8 mouse cellular contexts compared by ENCODE assay signal in genomic region chr15:5243959-5244905, GRCm38 (mm10). TPM values are rescaled to one million over a fixed set of nuclear protein-coding genes. Genes with fewer than 3 reads are reported as not detected.
DNase-seq lines count a peak whose midpoint lies in the region; ATAC-seq lines count a peak whose summit lies in the region.

TSS of gene Ptger4 (minus strand) at chr15:5244187.

- peak within 1 kb of the TSS; percentile 65 for H3K9ac ChIP-seq in hindbrain, embryonic 14.5 days

- H3K36me3 ChIP-seq in hindbrain, embryonic 14.5 days (replicated peaks; ENCODE audit: control insufficient read depth, insufficient read depth) = no peaks in the 10 kb centered on the region
- H3K36me3 ChIP-seq in macrophage (ENCODE audit: inconsistent target) = no peaks in the 10 kb centered on the region

- ATAC-seq in hindbrain, embryonic 14.5 days (ENCODE audit: low FRiP score) = peak; percentile 96

- under 1% methylated on average over 59 of the region's 61 CpGs for WGBS in hindbrain, embryonic 14.5 days
- WGBS in macrophage (ENCODE audit: missing documents) = 1% methylated on average over 52 of the region's 61 CpGs

- peak; percentile 97 for DNase-seq in T-cell, adult 2 months (ENCODE audit: low spot score)
- DNase-seq in cerebellum, postnatal 25 days = peak; percentile 68 to 82
- peak; percentile 49 to 76 for DNase-seq in frontal cortex, postnatal 25 days (ENCODE audit: low spot score in 2 of 2)
- DNase-seq in hindbrain, embryonic 14.5 days (ENCODE audit: low spot score) = peak; percentile 81
- DNase-seq in left cerebral cortex, adult 18-20 months (ENCODE audit: low spot score in 2 of 2) = peak; percentile 72 to 76
- peak; percentile 80 for DNase-seq in right cerebral cortex, adult 18-20 months
- peak; percentile 76 for DNase-seq in urinary bladder, postnatal 10 days (ENCODE audit: low spot score)

- peaks cover 43% of the 10 kb centered on the region; the same call in 1 of the 2 replicates for H3K79me2 ChIP-seq in macrophage (ENCODE audit: inconsistent target)

- H3K4me2 ChIP-seq in hindbrain, embryonic 14.5 days (replicated peaks) = peak within 1 kb of the TSS; percentile 94

- peaks cover 60% of the 10 kb centered on the region for H3K27me3 ChIP-seq in hindbrain, embryonic 14.5 days (ENCODE audit: control insufficient read depth, insufficient read depth, low read length)

- peaks cover 20% of the 10 kb centered on the region for H3K4me1 ChIP-seq in hindbrain, embryonic 14.5 days (replicated peaks; ENCODE audit: control insufficient read depth, insufficient read depth, low read length)

- no peaks in the 10 kb centered on the region for H3K9me3 ChIP-seq in hindbrain, embryonic 14.5 days (ENCODE audit: control insufficient read depth, low read length)

- no peak within 1 kb of the TSS for H3K27ac ChIP-seq in hindbrain, embryonic 14.5 days
- H3K27ac ChIP-seq in macrophage = no peak within 1 kb of the TSS

- H3K4me3 ChIP-seq in hindbrain, embryonic 14.5 days (replicated peaks; ENCODE audit: low read length) = peak within 1 kb of the TSS; percentile 59
- H3K4me3 ChIP-seq in macrophage (ENCODE audit: inconsistent target) = peak within 1 kb of the TSS; percentile 56

RNA-seq across cellular contexts. Expression of gene Ptger4, which starts in this region (rescaled TPM):
- 4.1 and 5.1 TPM in 2 replicates for polyA plus RNA-seq in hindbrain, embryonic 14.5 days (2014; fragmentation: Nextera tagmentation; extraction: Ambion mirVana)
- under 1 TPM; 0.63 to 0.87 TPM for total RNA-seq in left cerebral cortex, adult 18-20 months (2021)
- total RNA-seq in macrophage (2018; cell fraction: chromatin; rRNA removed) = 100 to 1,000 TPM in 2 of 26 experiments, 10 to 100 TPM in 21, 1 to 10 TPM in 3; 5.0 to 107 (median 31.5) TPM
- 10 to 100 TPM in 22 of 26 experiments, 1 to 10 TPM in 4; 8.3 to 66.3 (median 31.1) TPM for total RNA-seq in macrophage (2018; cell fraction: cytosol; rRNA removed)
- total RNA-seq in macrophage (2018; cell fraction: nucleus; rRNA removed) = 100 to 1,000 TPM in 7 of 26 experiments, 10 to 100 TPM in 19; 10.8 to 145 (median 63.6) TPM
- polyA plus RNA-seq in macrophage (2018) = 3.1 to 11.0 TPM (median 6.2 TPM) in 3 replicates

Comparison
In these comparisons a context has a peak if more than half of its experiments do, and no peak if none do; other contexts are left out.
1. Peak in DNase-seq in left cerebral cortex, adult 18-20 months; RNA of the gene not detected or under 1 TPM.